8 mouse cellular contexts compared by ENCODE assay signal in the genomic region with DNA sequence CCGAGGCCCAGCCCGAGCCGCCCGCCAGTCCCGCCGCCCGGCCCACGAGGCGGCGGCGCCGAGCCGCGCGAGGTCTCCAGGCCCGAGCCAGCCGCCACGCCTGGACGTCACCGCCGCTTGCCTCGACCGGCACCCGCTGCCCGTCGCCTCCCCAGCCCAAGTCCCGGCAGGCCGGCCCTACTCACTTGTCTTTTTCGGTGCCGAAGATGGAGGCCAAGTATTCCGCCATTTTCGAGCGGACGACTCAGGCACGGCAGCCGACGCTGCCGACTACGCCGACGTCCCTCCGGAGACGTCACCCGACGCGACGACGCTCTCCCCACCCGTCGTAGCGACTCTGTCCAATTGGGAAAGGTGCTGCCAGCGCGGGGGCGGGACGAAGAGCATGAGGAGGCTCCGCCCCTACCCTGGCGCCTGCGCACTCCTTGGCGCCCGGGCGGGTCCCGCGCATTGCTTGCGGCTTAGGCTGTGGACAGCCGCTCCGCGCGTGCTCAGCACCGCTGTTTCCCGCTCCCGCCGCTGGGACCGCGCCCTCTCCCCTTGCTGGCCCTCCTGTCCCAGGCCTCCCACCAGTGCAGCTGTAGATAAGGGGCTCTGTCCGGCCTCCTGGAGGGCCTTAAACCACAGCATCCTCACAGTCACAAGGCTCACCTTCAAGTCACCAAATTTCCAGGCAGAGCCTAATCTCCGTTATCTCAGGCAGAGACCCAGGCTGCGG. TPM values are rescaled to one million over a fixed set of nuclear protein-coding genes. Genes with fewer than 3 reads are reported as not detected.
A peak's percentile ranks its signal among the peaks of the same experiment; 100 is the strongest.
DNase-seq lines count a peak whose midpoint lies in the region; ATAC-seq and TF ChIP-seq lines count a peak whose summit lies in the region.

TSS of gene U2af1 (minus strand) at position 425 of the 718 bp plus-strand sequence.

- DNase-seq in CD8-positive naive resting alpha-beta T cell, adult 2 months (ENCODE audit: low read depth in 2 of 2, low spot score in 2 of 2), result peak; percentile 97
- DNase-seq in c-Kit-positive CD71-negative TER-119-negative erythroid progenitor cells, embryonic 14.5 days (ENCODE audit: low read depth), result peak; percentile 91
- peak; percentile 96 for DNase-seq in forebrain, embryonic 10.5 days (ENCODE audit: extremely low spot score, low spot score)
- DNase-seq in kidney, postnatal 25 days, result peak; percentile 98
- DNase-seq in liver, embryonic 14.5 days (ENCODE audit: low read depth in 3 of 3, low spot score in 3 of 3), result peak; percentile 94 to 95 (median 95)
- peak; percentile 100 for DNase-seq in neural tube, embryonic 11.5 days (ENCODE audit: low spot score)
- DNase-seq in stomach, postnatal 0 days (ENCODE audit: low spot score), result peak; percentile 98

- WGBS in forebrain, embryonic 10.5 days, result under 1% methylated on average over 77 of the region's 77 CpGs
- under 1% methylated on average over 77 of the region's 77 CpGs for WGBS in heart, embryonic 15.5 days
- WGBS in liver, embryonic 14.5 days (ENCODE audit: insufficient replicate concordance), result under 1% methylated on average over 71 of the region's 77 CpGs
- under 1% methylated on average over 74 of the region's 77 CpGs for WGBS in neural tube, embryonic 11.5 days
- WGBS in stomach, postnatal 0 days, result 1% methylated on average over 53 of the region's 77 CpGs

- H3K9ac ChIP-seq in heart, embryonic 15.5 days, result peak within 1 kb of the TSS; percentile 97
- peak within 1 kb of the TSS; percentile 87 for H3K9ac ChIP-seq in liver, embryonic 14.5 days (replicated peaks)
- peak within 1 kb of the TSS; percentile 97 for H3K9ac ChIP-seq in neural tube, embryonic 11.5 days (ENCODE audit: low read length)
- peak within 1 kb of the TSS; percentile 87 for H3K9ac ChIP-seq in stomach, postnatal 0 days (ENCODE audit: low read length)

- H3K4me2 ChIP-seq in heart, embryonic 15.5 days, result peak within 1 kb of the TSS; percentile 90
- H3K4me2 ChIP-seq in liver, embryonic 14.5 days (ENCODE audit: low read depth), result peak within 1 kb of the TSS; percentile 96
- H3K4me2 ChIP-seq in neural tube, embryonic 11.5 days (ENCODE audit: low read depth), result peak within 1 kb of the TSS; percentile 65
- H3K4me2 ChIP-seq in stomach, postnatal 0 days (replicated peaks; ENCODE audit: low read depth), result peak within 1 kb of the TSS; percentile 81

- ATAC-seq in heart, embryonic 15.5 days (replicated peaks; ENCODE audit: insufficient number of reproducible peaks, insufficient read depth, low FRiP score, low read depth), result peak; percentile 99
- ATAC-seq in liver, embryonic 14.5 days (ENCODE audit: insufficient read depth), result peak; percentile 98
- ATAC-seq in neural tube, embryonic 11.5 days (ENCODE audit: insufficient read depth, low FRiP score, low TSS enrichment), result peak; percentile 96
- peak; percentile 98 for ATAC-seq in stomach, postnatal 0 days (ENCODE audit: low FRiP score, low TSS enrichment)

- H3K4me1 ChIP-seq in forebrain, embryonic 10.5 days, result peaks cover 21% of the 10 kb centered on the region
- peaks cover 20% of the 10 kb centered on the region for H3K4me1 ChIP-seq in heart, embryonic 15.5 days (replicated peaks)
- H3K4me1 ChIP-seq in liver, embryonic 14.5 days (replicated peaks; ENCODE audit: control insufficient read depth in 2 of 2, insufficient read depth in 2 of 2, low read length in 1 of 2), result peaks cover 12 to 17% of the 10 kb centered on the region in 2 experiments
- H3K4me1 ChIP-seq in neural tube, embryonic 11.5 days (ENCODE audit: control insufficient read depth, insufficient read depth, low read length), result peaks cover 12% of the 10 kb centered on the region
- H3K4me1 ChIP-seq in stomach, postnatal 0 days (replicated peaks; ENCODE audit: control insufficient read depth, insufficient read depth), result no peaks in the 10 kb centered on the region

- H3K4me3 ChIP-seq in forebrain, embryonic 10.5 days, result peak within 1 kb of the TSS; percentile 75
- H3K4me3 ChIP-seq in heart, embryonic 15.5 days, result peak within 1 kb of the TSS; percentile 87
- peak within 1 kb of the TSS; percentile 78 to 87 for H3K4me3 ChIP-seq in liver, embryonic 14.5 days (ENCODE audit: insufficient read depth in 1 of 2, low read depth in 2 of 2, low read length in 2 of 2)
- peak within 1 kb of the TSS; percentile 100 for H3K4me3 ChIP-seq in neural tube, embryonic 11.5 days (ENCODE audit: low read depth, low read length)
- peak within 1 kb of the TSS; percentile 66 for H3K4me3 ChIP-seq in stomach, postnatal 0 days (ENCODE audit: low read depth, low read length)

- no peak for TF ChIP-seq CTCF in liver, embryonic 14.5 days (IDR thresholded peaks at IDR 0.05; ENCODE audit: low read depth)
- no peak for TF ChIP-seq CTCF in stomach, postnatal 0 days (IDR thresholded peaks at IDR 0.05; ENCODE audit: low read depth)

- peak within 1 kb of the TSS; percentile 96 for H3K27ac ChIP-seq in forebrain, embryonic 10.5 days
- peak within 1 kb of the TSS; percentile 84 for H3K27ac ChIP-seq in heart, embryonic 15.5 days
- H3K27ac ChIP-seq in liver, embryonic 14.5 days, result peak within 1 kb of the TSS; percentile 69
- peak within 1 kb of the TSS; percentile 81 for H3K27ac ChIP-seq in neural tube, embryonic 11.5 days (ENCODE audit: low read depth, low read length)
- H3K27ac ChIP-seq in stomach, postnatal 0 days (replicated peaks), result peak within 1 kb of the TSS; percentile 88

- TF ChIP-seq EP300 in liver, embryonic 14.5 days (IDR thresholded peaks at IDR 0.05; ENCODE audit: low read depth), result no peak
- TF ChIP-seq EP300 in stomach, postnatal 0 days (optimal IDR thresholded peaks at IDR 0.05), result no peak

- H3K36me3 ChIP-seq in forebrain, embryonic 10.5 days (replicated peaks), result peaks cover 38% of the 10 kb centered on the region
- H3K36me3 ChIP-seq in heart, embryonic 15.5 days, result peaks cover 16% of the 10 kb centered on the region
- H3K36me3 ChIP-seq in liver, embryonic 14.5 days (replicated peaks; ENCODE audit: control insufficient read depth, insufficient read depth, low read depth), result peaks cover 28% of the 10 kb centered on the region
- H3K36me3 ChIP-seq in neural tube, embryonic 11.5 days (ENCODE audit: control insufficient read depth, insufficient read depth, low read length), result peaks cover 8% of the 10 kb centered on the region
- H3K36me3 ChIP-seq in stomach, postnatal 0 days (ENCODE audit: control insufficient read depth, insufficient read depth, low read length), result peaks cover 3% of the 10 kb centered on the region; the same call in 1 of the 2 replicates

- H3K9me3 ChIP-seq in forebrain, embryonic 10.5 days, result no peaks in the 10 kb centered on the region
- no peaks in the 10 kb centered on the region for H3K9me3 ChIP-seq in heart, embryonic 15.5 days (replicated peaks)
- H3K9me3 ChIP-seq in liver, embryonic 14.5 days (ENCODE audit: control insufficient read depth, low read length), result no peaks in the 10 kb centered on the region
- no peaks in the 10 kb centered on the region for H3K9me3 ChIP-seq in neural tube, embryonic 11.5 days (ENCODE audit: control insufficient read depth, low read length)
- H3K9me3 ChIP-seq in stomach, postnatal 0 days (ENCODE audit: control insufficient read depth, low read length), result no peaks in the 10 kb centered on the region

- H3K27me3 ChIP-seq in forebrain, embryonic 10.5 days (ENCODE audit: poor library complexity, severe bottlenecking), result no peaks in the 10 kb centered on the region
- H3K27me3 ChIP-seq in heart, embryonic 15.5 days, result no peaks in the 10 kb centered on the region
- H3K27me3 ChIP-seq in liver, embryonic 14.5 days (ENCODE audit: control insufficient read depth, insufficient read depth, low read length), result no peaks in the 10 kb centered on the region
- no peaks in the 10 kb centered on the region for H3K27me3 ChIP-seq in neural tube, embryonic 11.5 days (ENCODE audit: control insufficient read depth, insufficient read depth, low read length)
- no peaks in the 10 kb centered on the region for H3K27me3 ChIP-seq in stomach, postnatal 0 days (ENCODE audit: control insufficient read depth, insufficient read depth, low read length)

RNA-seq across cellular contexts. Expression of gene U2af1, which starts in this region (rescaled TPM):
- 529 and 553 TPM in 2 replicates for polyA plus RNA-seq in forebrain, embryonic 10.5 days (2016; fragmentation: Nextera tagmentation; extraction: Ambion mirVana)
- polyA plus RNA-seq in heart, embryonic 15.5 days (2015; fragmentation: Nextera tagmentation; extraction: Ambion mirVana), result 171 and 186 TPM in 2 replicates
- 90.4 and 145 TPM in 2 replicates for polyA plus RNA-seq in liver, embryonic 14.5 days (2012; rRNA removed)
- 83.3 and 83.8 TPM in 2 replicates for polyA plus RNA-seq in liver, embryonic 14.5 days (2014; fragmentation: Nextera tagmentation; extraction: Ambion mirVana)
- polyA plus RNA-seq in neural tube, embryonic 11.5 days (2014; fragmentation: Nextera tagmentation; extraction: Ambion mirVana), result 196 and 205 TPM in 2 replicates
- 155 and 161 TPM in 2 replicates for polyA plus RNA-seq in stomach, postnatal 0 days (2015; fragmentation: Nextera tagmentation; extraction: Ambion mirVana)

Comparison
In these comparisons a context has a peak if more than half of its experiments do, and no peak if none do; other contexts are left out.
1. Peak in every context shown above with its lines: DNase-seq, ATAC-seq, H3K4me3 ChIP-seq and H3K27ac ChIP-seq.